Mouse (Mus musculus): ENCODE data around the gene Msi2.

Msi2 gene

GRCm38 (mm10) chr11:88425631-88426101, 292.6 kb downstream of the Msi2 start:
- DNase-seq = no peak

- no peak for DNase-seq
Measured at GRCm38 (mm10) chr11:88424034-88424767, 294.1 kb downstream of the Msi2 start.

GRCm38 (mm10) chr11:88421057-88421578, 297.2 kb downstream of the Msi2 start:
- DNase-seq = no peak

- no peak for DNase-seq
Measured at GRCm38 (mm10) chr11:88419657-88420366, 298.5 kb downstream of the Msi2 start.

GRCm38 (mm10) chr11:88419064-88419463, 299.2 kb downstream of the Msi2 start:
- DNase-seq = no peak

- DNase-seq = no peak
Measured at GRCm38 (mm10) chr11:88414157-88414870, 304.0 kb downstream of the Msi2 start.

- peak; percentile 74 for DNase-seq
Measured at GRCm38 (mm10) chr11:88412423-88413094, 305.8 kb downstream of the Msi2 start.

- DNase-seq = no peak
Measured at GRCm38 (mm10) chr11:88408305-88408704, 310.0 kb downstream of the Msi2 start.

GRCm38 (mm10) chr11:88406408-88406915, 311.9 kb downstream of the Msi2 start:
- no peak for DNase-seq

GRCm38 (mm10) chr11:88404816-88405613, 313.3 kb downstream of the Msi2 start:
- peak; percentile 68 for DNase-seq

GRCm38 (mm10) chr11:88404247-88404677, 314.1 kb downstream of the Msi2 start:
- no peak for DNase-seq

GRCm38 (mm10) chr11:88402290-88402689, 316.0 kb downstream of the Msi2 start:
- DNase-seq = no peak

- no peak for DNase-seq
Measured at GRCm38 (mm10) chr11:88401333-88401732, 317.0 kb downstream of the Msi2 start.

- DNase-seq = no peak
Measured at GRCm38 (mm10) chr11:88400926-88401325, 317.4 kb downstream of the Msi2 start.

- no peak for DNase-seq
Measured at GRCm38 (mm10) chr11:88400235-88400634, 318.1 kb downstream of the Msi2 start.

- DNase-seq = no peak
Measured at GRCm38 (mm10) chr11:88399431-88399830, 318.9 kb downstream of the Msi2 start.

GRCm38 (mm10) chr11:88399028-88399427, 319.3 kb downstream of the Msi2 start:
- DNase-seq = no peak

- DNase-seq = no peak
Measured at GRCm38 (mm10) chr11:88395076-88395990, 323.0 kb downstream of the Msi2 start.

GRCm38 (mm10) chr11:88394341-88395075, 323.8 kb downstream of the Msi2 start:
- no peak for DNase-seq

- no peak for DNase-seq
Measured at GRCm38 (mm10) chr11:88392715-88393114, 325.6 kb downstream of the Msi2 start.
